Mouse (Mus musculus) midbrain, embryonic 16.5 days (tissue): ENCODE results near the gene Tenm1. TPM values are rescaled to one million over a fixed set of nuclear protein-coding genes. Genes with fewer than 3 reads are reported as not detected.

Experiments
- ATAC-seq: fragments of 200-750 bp; cut with Nextera tagmentation; 2 replicates; pipeline ENCODE4 v1.8.0; 2017; ENCODE audit warnings: moderate TSS enrichment
- H3K27ac ChIP-seq: fragments of 300-500 bp; sonication (generic); 2 replicates; pipeline ENCODE4 v1.5.1; 2014; ENCODE audit warnings: mild to moderate bottlenecking, low read length, mixed read lengths
- H3K27me3 ChIP-seq: fragments of 300-500 bp; sonication (generic); 2 replicates; pipeline ENCODE4 v1.6.1; 2014; ENCODE audit warnings: low read depth, low read length, mixed read lengths; ENCODE audit not compliant: control insufficient read depth, insufficient read depth
- H3K36me3 ChIP-seq: fragments of 300-500 bp; sonication (generic); 2 replicates; pipeline ENCODE4 v1.6.1; 2014; ENCODE audit warnings: mild to moderate bottlenecking, low read length, moderate library complexity, mixed read lengths; ENCODE audit not compliant: control insufficient read depth, insufficient read depth
- H3K4me1 ChIP-seq: fragments of 300-500 bp; sonication (generic); 2 replicates; pipeline ENCODE4 v1.6.1; 2014; ENCODE audit warnings: mild to moderate bottlenecking, low read length, mixed read lengths; ENCODE audit not compliant: control insufficient read depth, insufficient read depth
- H3K4me2 ChIP-seq: fragments of 300-500 bp; sonication (generic); 2 replicates; pipeline ENCODE4 v1.6.1; 2014; ENCODE audit warnings: mild to moderate bottlenecking, low read length, mixed read lengths
- H3K4me3 ChIP-seq: fragments of 300-500 bp; sonication (generic); 2 replicates; pipeline ENCODE4 v1.5.1; 2014; ENCODE audit warnings: low read depth, mild to moderate bottlenecking, low read length, moderate library complexity, mixed read lengths
- H3K9ac ChIP-seq: fragments of 300-500 bp; sonication (generic); 2 replicates; pipeline ENCODE4 v1.6.1; 2014; ENCODE audit warnings: low read depth, low read length, mixed read lengths
- H3K9me3 ChIP-seq: fragments of 300-500 bp; sonication (generic); replicated peaks from 2 replicates; pipeline ENCODE4 v1.6.1; 2014; ENCODE audit warnings: mild to moderate bottlenecking, low read length, mixed read lengths; ENCODE audit not compliant: control insufficient read depth, poor library complexity, severe bottlenecking
- WGBS: fragments of 180-500 bp; shearing (Covaris S2); extraction: QIAGEN DNeasy Blood & Tissue Kit; methylation state at CpG from one replicate; pipeline ENCODE4 v1.1.7; 2014; 5-methylcytosine and 5-hydroxymethylcytosine counted together
- polyA plus RNA-seq: library from polyadenylated mRNA; unstranded; fragments of >200 nt; fragmentation: Nextera tagmentation; extraction: Ambion mirVana; gene quantifications from 2 replicates; pipeline ENCODE4 v1.2.1, GENCODE M21; 2015

Gene Tenm1
- polyA plus RNA-seq, 1 experiment from 2014 or later, result 42.5 TPM

GRCm38 (mm10) chrX:43372526-43372925 is 56.4 kb downstream of the Tenm1 start:
- ATAC-seq, result no peak
- Histone ChIP-seq H3K27ac (no peak overlapping the region), H3K4me3 (no peak overlapping the region), H3K9me3 (no peaks in the 10 kb centered on the region), H3K4me2 (no peak overlapping the region), H3K36me3 (no peaks in the 10 kb centered on the region), H3K4me1 (no peaks in the 10 kb centered on the region), H3K9ac (no peak overlapping the region), H3K27me3 (no peaks in the 10 kb centered on the region)
- WGBS, result 35% methylated on average over 1 of the region's 1 CpGs

GRCm38 (mm10) chrX:43319351-43319750 is 109.6 kb downstream of the Tenm1 start:
- H3K9me3 ChIP-seq, result no peaks in the 10 kb centered on the region
- no peaks in the 10 kb centered on the region for H3K36me3 ChIP-seq
- no peak overlapping the region for H3K27ac ChIP-seq
- no peaks in the 10 kb centered on the region for H3K4me1 ChIP-seq
- no peak for ATAC-seq
- H3K27me3 ChIP-seq, result no peaks in the 10 kb centered on the region
- H3K4me2 ChIP-seq, result no peak overlapping the region
- H3K4me3 ChIP-seq, result no peak overlapping the region
- 80% methylated on average over 1 of the region's 1 CpGs for WGBS
- no peak overlapping the region for H3K9ac ChIP-seq

- Histone ChIP-seq H3K27ac (no peak overlapping the region), H3K9ac (no peak overlapping the region), H3K36me3 (no peaks in the 10 kb centered on the region), H3K4me2 (no peak overlapping the region), H3K4me3 (no peak overlapping the region), H3K4me1 (no peaks in the 10 kb centered on the region), H3K27me3 (no peaks in the 10 kb centered on the region), H3K9me3 (no peaks in the 10 kb centered on the region)
- 90% methylated on average over 3 of the region's 3 CpGs for WGBS
- ATAC-seq, result no peak
Observed at GRCm38 (mm10) chrX:43317801-43318520, 111.0 kb downstream of the Tenm1 start.

GRCm38 (mm10) chrX:43235844-43236243 is 193.1 kb downstream of the Tenm1 start:
- H3K4me2 ChIP-seq, result no peak overlapping the region
- no peaks in the 10 kb centered on the region for H3K9me3 ChIP-seq
- no peak for ATAC-seq
- no peaks in the 10 kb centered on the region for H3K27me3 ChIP-seq
- H3K4me3 ChIP-seq, result no peak overlapping the region
- no peak overlapping the region for H3K27ac ChIP-seq
- 72% methylated on average over 4 of the region's 4 CpGs for WGBS
- no peaks in the 10 kb centered on the region for H3K4me1 ChIP-seq
- no peak overlapping the region for H3K9ac ChIP-seq
- H3K36me3 ChIP-seq, result no peaks in the 10 kb centered on the region

- Histone ChIP-seq H3K4me3 (no peak overlapping the region), H3K9ac (no peak overlapping the region), H3K27me3 (no peaks in the 10 kb centered on the region), H3K36me3 (no peaks in the 10 kb centered on the region), H3K4me2 (no peak overlapping the region), H3K4me1 (no peaks in the 10 kb centered on the region), H3K9me3 (no peaks in the 10 kb centered on the region), H3K27ac (no peak overlapping the region)
- ATAC-seq, result no peak
- WGBS, result 85% methylated on average over 3 of the region's 3 CpGs
Observed at GRCm38 (mm10) chrX:43205003-43205402, 223.9 kb downstream of the Tenm1 start.

- Histone ChIP-seq H3K4me2 (no peak overlapping the region), H3K9me3 (no peaks in the 10 kb centered on the region), H3K4me1 (no peaks in the 10 kb centered on the region), H3K27ac (no peak overlapping the region), H3K4me3 (no peak overlapping the region), H3K36me3 (no peaks in the 10 kb centered on the region), H3K27me3 (no peaks in the 10 kb centered on the region), H3K9ac (no peak overlapping the region)
- ATAC-seq, result no peak
- 83% methylated on average over 5 of the region's 5 CpGs for WGBS
Observed at GRCm38 (mm10) chrX:43202249-43202783, 226.6 kb downstream of the Tenm1 start.

GRCm38 (mm10) chrX:43182975-43183374 is 246.0 kb downstream of the Tenm1 start:
- Histone ChIP-seq H3K9me3 (no peaks in the 10 kb centered on the region), H3K27ac (no peak overlapping the region), H3K9ac (no peak overlapping the region), H3K4me1 (no peaks in the 10 kb centered on the region), H3K36me3 (no peaks in the 10 kb centered on the region), H3K4me2 (no peak overlapping the region), H3K4me3 (no peak overlapping the region), H3K27me3 (no peaks in the 10 kb centered on the region)
- no peak for ATAC-seq
- WGBS, result 68% methylated on average over 1 of the region's 1 CpGs

GRCm38 (mm10) chrX:43151561-43151960 is 277.4 kb downstream of the Tenm1 start:
- 81% methylated on average over 3 of the region's 3 CpGs for WGBS
- Histone ChIP-seq H3K9me3 (no peaks in the 10 kb centered on the region), H3K27ac (no peak overlapping the region), H3K36me3 (no peaks in the 10 kb centered on the region), H3K27me3 (no peaks in the 10 kb centered on the region), H3K4me2 (no peak overlapping the region), H3K9ac (no peak overlapping the region), H3K4me3 (no peak overlapping the region), H3K4me1 (no peaks in the 10 kb centered on the region)
- no peak for ATAC-seq

- Histone ChIP-seq H3K9ac (no peak overlapping the region), H3K36me3 (no peaks in the 10 kb centered on the region), H3K9me3 (no peaks in the 10 kb centered on the region), H3K4me3 (no peak overlapping the region), H3K4me1 (no peaks in the 10 kb centered on the region), H3K4me2 (no peak overlapping the region), H3K27ac (no peak overlapping the region), H3K27me3 (no peaks in the 10 kb centered on the region)
- 53% methylated on average over 2 of the region's 2 CpGs for WGBS
- no peak for ATAC-seq
Observed at GRCm38 (mm10) chrX:43129696-43130095, 299.2 kb downstream of the Tenm1 start.
